Mouse (Mus musculus) neural tube, embryonic 10.5 days (tissue): ENCODE measurements at regions not wholly inside any gene's neighbourhood (a gene's known extent, or its start where the extent isn't known, plus 50 kb on each side); places are given as distances from the start of the nearest gene placed in this dataset.

Source experiments
- DNase-seq: peaks from one replicate; pipeline ENCODE4 v3.0.0-alpha.2; 2017; ENCODE audit warnings: low spot score; ENCODE audit errors: extremely low spot score

GRCm38 (mm10) chr5:47115882-47116281 is 867.1 kb upstream of the Slit2 start:
- DNase-seq = peak; percentile 47

GRCm38 (mm10) chr5:47095703-47096102 is 887.2 kb upstream of the Slit2 start:
- no peak for DNase-seq

GRCm38 (mm10) chr5:47052942-47053341 is 930.0 kb upstream of the Slit2 start:
- DNase-seq = no peak

- DNase-seq = no peak
These were observed 946.2 kb upstream of the Slit2 start for GRCm38 (mm10) chr5:47036752-47037151.

- DNase-seq = no peak
These were observed 948.9 kb upstream of the Slit2 start for GRCm38 (mm10) chr5:47034021-47034420.

- DNase-seq = peak; percentile 48
These were observed 968.6 kb upstream of the Slit2 start for GRCm38 (mm10) chr5:47014351-47014750.

GRCm38 (mm10) chr5:46992557-46992956 is 990.4 kb upstream of the Slit2 start:
- DNase-seq = no peak

GRCm38 (mm10) chr5:46986519-46986918 is 996.4 kb upstream of the Slit2 start:
- no peak for DNase-seq

- no peak for DNase-seq
These were observed 1002.6 kb upstream of the Slit2 start for GRCm38 (mm10) chr5:46980326-46980725.

GRCm38 (mm10) chr5:46968870-46969436 is 1014.0 kb upstream of the Slit2 start:
- no peak for DNase-seq

GRCm38 (mm10) chr5:46960749-46961148 is 1022.2 kb upstream of the Slit2 start:
- no peak for DNase-seq

GRCm38 (mm10) chr5:46926324-46926723 is 1056.6 kb upstream of the Slit2 start:
- DNase-seq = no peak

GRCm38 (mm10) chr5:46901909-46902308 is 1044.5 kb upstream of the Lcorl start:
- no peak for DNase-seq

- DNase-seq = no peak
These were observed 1036.6 kb upstream of the Lcorl start for GRCm38 (mm10) chr5:46894037-46894436.

GRCm38 (mm10) chr5:46883956-46884355 is 1026.5 kb upstream of the Lcorl start:
- no peak for DNase-seq

- no peak for DNase-seq
These were observed 999.4 kb upstream of the Lcorl start for GRCm38 (mm10) chr5:46856837-46857236.

- DNase-seq = no peak
These were observed 987.8 kb upstream of the Lcorl start for GRCm38 (mm10) chr5:46845175-46845574.

GRCm38 (mm10) chr5:46836810-46837209 is 979.4 kb upstream of the Lcorl start:
- no peak for DNase-seq

GRCm38 (mm10) chr5:46830797-46831618 is 973.6 kb upstream of the Lcorl start:
- peak; percentile 24 for DNase-seq

- no peak for DNase-seq
These were observed 972.7 kb upstream of the Lcorl start for GRCm38 (mm10) chr5:46830114-46830513.

GRCm38 (mm10) chr5:46826381-46826780 is 969.0 kb upstream of the Lcorl start:
- DNase-seq = no peak

- DNase-seq = no peak
These were observed 967.5 kb upstream of the Lcorl start for GRCm38 (mm10) chr5:46824934-46825333.

- DNase-seq = no peak
These were observed 937.7 kb upstream of the Lcorl start for GRCm38 (mm10) chr5:46795102-46795501.
